Mouse (Mus musculus): ENCODE data around the gene Egfl8.

GRCm38 (mm10) chr17:34630761-34631301 lies 15.1 kb upstream of the Egfl8 start:
- no peak for TF ChIP-seq EP300 (IDR thresholded peaks at IDR 0.05; ENCODE audit: low read depth)
- no peak for TF ChIP-seq CTCF (IDR thresholded peaks at IDR 0.05; ENCODE audit: low read depth)
